Mouse (Mus musculus) mature B cell (primary cell): Measurements from ENCODE around the gene Fam3c.
"Not testable (repeated sequence)": the region's sequence is repeated elsewhere in the genome, so short reads cannot be mapped to it uniquely, and the experiment has no call there.

Source experiments
- in situ Hi-C: fragments of 300-500 bp; cut with MboI; formaldehyde crosslinking; loops from 2 replicates; pipeline ENCODE4 v1.14.3; 2019

Fam3c gene

GRCm38 (mm10) chr6:22292056-22292455, 64.0 kb downstream of the Fam3c start:
- in situ Hi-C loops: no loop called here

GRCm38 (mm10) chr6:22290790-22291189, 65.3 kb downstream of the Fam3c start:
- in situ Hi-C loops: no loop called here

GRCm38 (mm10) chr6:22289461-22290021, 66.5 kb downstream of the Fam3c start:
- in situ Hi-C loops: no loop called here

GRCm38 (mm10) chr6:22288737-22289460, 67.1 kb downstream of the Fam3c start:
- in situ Hi-C loops: no loop called here

GRCm38 (mm10) chr6:22288004-22288736, 67.9 kb downstream of the Fam3c start, which contains the start of gene Wnt16:
Gene Wnt16, plus strand, starts transcription at chr6:22288227.
- in situ Hi-C loops: no loop called here

- in situ Hi-C loops: no loop called here
Observed at GRCm38 (mm10) chr6:22282405-22282804, 73.6 kb downstream of the Fam3c start.

GRCm38 (mm10) chr6:22280217-22280861, 75.7 kb downstream of the Fam3c start:
- in situ Hi-C loops: no loop called here

GRCm38 (mm10) chr6:22277941-22278340, 78.1 kb downstream of the Fam3c start:
- in situ Hi-C loops: no loop called here

- in situ Hi-C loops: no loop called here
Observed at GRCm38 (mm10) chr6:22269840-22270521, 86.1 kb downstream of the Fam3c start.

GRCm38 (mm10) chr6:22268677-22269076, 87.4 kb downstream of the Fam3c start:
- in situ Hi-C loops: no loop called here

- in situ Hi-C loops: no loop called here
Observed at GRCm38 (mm10) chr6:22267807-22268667, 88.0 kb downstream of the Fam3c start.

GRCm38 (mm10) chr6:22266018-22266417, 90.0 kb downstream of the Fam3c start:
- in situ Hi-C loops: no loop called here

GRCm38 (mm10) chr6:22264094-22264493, 91.9 kb downstream of the Fam3c start:
- in situ Hi-C loops: not testable (repeated sequence)

- in situ Hi-C loops: no loop called here
Observed at GRCm38 (mm10) chr6:22262519-22262918, 93.5 kb downstream of the Fam3c start.

GRCm38 (mm10) chr6:22258784-22259183, 97.3 kb downstream of the Fam3c start:
- in situ Hi-C loops: no loop called here
